Mouse (Mus musculus) natural killer cell, adult 2 months (primary cell): ENCODE data around the gene Mrpl53.

Source experiments
- DNase-seq, 2 experiments: peaks; one replicate each; pipeline ENCODE4 v3.0.0; 2022; ENCODE audit warnings: low spot score in 2 of 2

Mrpl53 gene

GRCm38 (mm10) chr6:83108762-83109668 lies at the start of gene Mrpl53:
Mrpl53 (plus strand) TSS chr6:83109040.
- DNase-seq: peak; percentile 63 to 67

GRCm38 (mm10) chr6:83065995-83066394 lies 42.8 kb upstream of the Mrpl53 start:
- DNase-seq: peak in 1 of 2 experiments; percentile 26

- no peak for DNase-seq
Observed at GRCm38 (mm10) chr6:83066441-83066840, 42.4 kb upstream of the Mrpl53 start.

GRCm38 (mm10) chr6:83068221-83068620 lies 40.6 kb upstream of the Mrpl53 start:
- no peak for DNase-seq

- no peak for DNase-seq
Observed at GRCm38 (mm10) chr6:83068706-83069487, 39.9 kb upstream of the Mrpl53 start.

- no peak for DNase-seq
Observed at GRCm38 (mm10) chr6:83069488-83070246, 39.2 kb upstream of the Mrpl53 start.

GRCm38 (mm10) chr6:83070247-83070310 lies 38.8 kb upstream of the Mrpl53 start, which contains the start of gene Tlx2:
Tlx2 (minus strand) TSS chr6:83070293.
- no peak for DNase-seq

GRCm38 (mm10) chr6:83070311-83071219 lies 38.3 kb upstream of the Mrpl53 start:
- DNase-seq: peak in 1 of 2 experiments; percentile 44

GRCm38 (mm10) chr6:83071220-83071619 lies 37.6 kb upstream of the Mrpl53 start:
- DNase-seq: no peak

- peak in 1 of 2 experiments; percentile 22 for DNase-seq
Observed at GRCm38 (mm10) chr6:83074979-83075378, 33.9 kb upstream of the Mrpl53 start.

GRCm38 (mm10) chr6:83077630-83078323 lies 31.1 kb upstream of the Mrpl53 start, which contains the start of gene Pcgf1:
Pcgf1 (plus strand) TSS chr6:83077869.
- DNase-seq: no peak

GRCm38 (mm10) chr6:83078324-83078858 lies 30.4 kb upstream of the Mrpl53 start:
- DNase-seq: peak; percentile 99

GRCm38 (mm10) chr6:83080210-83080609 lies 28.6 kb upstream of the Mrpl53 start:
- DNase-seq: no peak

GRCm38 (mm10) chr6:83083497-83083896 lies 25.3 kb upstream of the Mrpl53 start:
- DNase-seq: no peak

GRCm38 (mm10) chr6:83084477-83084876 lies 24.4 kb upstream of the Mrpl53 start:
- DNase-seq: no peak

GRCm38 (mm10) chr6:83086121-83087035 lies 22.5 kb upstream of the Mrpl53 start, which contains the start of gene Lbx2:
Lbx2 (plus strand) TSS chr6:83086367.
- DNase-seq: no peak

GRCm38 (mm10) chr6:83087205-83087925 lies 21.5 kb upstream of the Mrpl53 start:
- no peak for DNase-seq

- DNase-seq: no peak
Observed at GRCm38 (mm10) chr6:83087926-83088260, 20.9 kb upstream of the Mrpl53 start.
